Mouse (Mus musculus) hindbrain, embryonic 14.5 days (tissue): ENCODE measurements around the gene Zfp771. TPM values are rescaled to one million over a fixed set of nuclear protein-coding genes. Genes with fewer than 3 reads are reported as not detected.

Source experiments
- ATAC-seq: fragments of 200-750 bp; cut with Nextera tagmentation; 2 replicates; pipeline ENCODE4 v1.8.0; 2017; ENCODE audit warnings: moderate number of reproducible peaks, mild to moderate bottlenecking, moderate TSS enrichment, moderate library complexity; ENCODE audit not compliant: low FRiP score
- DNase-seq: peaks from one replicate; pipeline ENCODE4 v3.0.0-alpha.2; 2015; ENCODE audit warnings: low spot score
- H3K27ac ChIP-seq: fragments of 300-500 bp; sonication (generic); 2 replicates; pipeline ENCODE4 v1.5.1; 2014; ENCODE audit warnings: mild to moderate bottlenecking, moderate library complexity
- H3K27me3 ChIP-seq: fragments of 300-500 bp; sonication (generic); 2 replicates; pipeline ENCODE4 v1.6.1; 2014; ENCODE audit warnings: mild to moderate bottlenecking, low read length, mixed read lengths; ENCODE audit not compliant: control insufficient read depth, insufficient read depth
- H3K36me3 ChIP-seq: fragments of 300-500 bp; sonication (generic); replicated peaks from 2 replicates; pipeline ENCODE4 v1.6.1; 2014; ENCODE audit not compliant: control insufficient read depth, insufficient read depth
- H3K4me1 ChIP-seq: fragments of 300-500 bp; sonication (generic); replicated peaks from 2 replicates; pipeline ENCODE4 v1.6.1; 2014; ENCODE audit warnings: antibody characterized with exemption, low read length, mixed read lengths; ENCODE audit not compliant: control insufficient read depth, insufficient read depth
- H3K4me2 ChIP-seq: fragments of 300-500 bp; sonication (generic); replicated peaks from 2 replicates; pipeline ENCODE4 v1.6.1; 2014; ENCODE audit warnings: mild to moderate bottlenecking, moderate library complexity
- H3K4me3 ChIP-seq: fragments of 300-500 bp; sonication (generic); replicated peaks from 2 replicates; pipeline ENCODE4 v1.5.1; 2014; ENCODE audit warnings: mild to moderate bottlenecking, low read length
- H3K9ac ChIP-seq: fragments of 300-500 bp; sonication (generic); 2 replicates; pipeline ENCODE4 v1.6.1; 2014
- H3K9me3 ChIP-seq: fragments of 300-500 bp; sonication (generic); 2 replicates; pipeline ENCODE4 v1.6.1; 2016; ENCODE audit warnings: low read length; ENCODE audit not compliant: control insufficient read depth
- WGBS: fragments of 180-500 bp; shearing (Covaris S2); extraction: QIAGEN DNeasy Blood & Tissue Kit; methylation state at CpG from one replicate; pipeline ENCODE4 v1.1.7; 2014; 5-methylcytosine and 5-hydroxymethylcytosine counted together
- polyA plus RNA-seq: library from polyadenylated mRNA; unstranded; fragments of >200 nt; fragmentation: Nextera tagmentation; extraction: Ambion mirVana; gene quantifications from 2 replicates; pipeline ENCODE4 v1.2.1, GENCODE M21; 2014

Zfp771 gene
- polyA plus RNA-seq, 1 experiment from 2014 or later = 63.4 TPM

- H3K9ac ChIP-seq = no peak overlapping the region; the same call in 1 of the 2 replicates
- peak overlapping the region; percentile 62 for H3K4me2 ChIP-seq
- peak overlapping the region; percentile 80 for H3K27ac ChIP-seq
- H3K4me3 ChIP-seq = peak overlapping the region; percentile 97; the same call in 1 of the 2 replicates
- no peaks in the 10 kb centered on the region for H3K36me3 ChIP-seq
- 78% methylated on average over 5 of the region's 5 CpGs for WGBS
- ATAC-seq (no peak), DNase-seq (no peak)
- H3K27me3 ChIP-seq = peaks cover 9% of the 10 kb centered on the region; the same call in 1 of the 2 replicates
- peaks cover 22% of the 10 kb centered on the region for H3K4me1 ChIP-seq
- no peaks in the 10 kb centered on the region for H3K9me3 ChIP-seq
These were observed 34.2 kb upstream of the Zfp771 start for GRCm38 (mm10) chr7:127209851-127210250.

GRCm38 (mm10) chr7:127210266-127210665 is 33.8 kb upstream of the Zfp771 start:
- peaks cover 22% of the 10 kb centered on the region for H3K4me1 ChIP-seq
- H3K4me2 ChIP-seq = no peak overlapping the region
- no peaks in the 10 kb centered on the region for H3K36me3 ChIP-seq
- ATAC-seq = no peak
- WGBS = 90% methylated on average over 4 of the region's 4 CpGs
- no peak overlapping the region for H3K4me3 ChIP-seq
- peaks cover 9% of the 10 kb centered on the region; the same call in 1 of the 2 replicates for H3K27me3 ChIP-seq
- no peak for DNase-seq
- no peaks in the 10 kb centered on the region for H3K9me3 ChIP-seq
- no peak overlapping the region for H3K27ac ChIP-seq
- H3K9ac ChIP-seq = no peak overlapping the region

DNA sequence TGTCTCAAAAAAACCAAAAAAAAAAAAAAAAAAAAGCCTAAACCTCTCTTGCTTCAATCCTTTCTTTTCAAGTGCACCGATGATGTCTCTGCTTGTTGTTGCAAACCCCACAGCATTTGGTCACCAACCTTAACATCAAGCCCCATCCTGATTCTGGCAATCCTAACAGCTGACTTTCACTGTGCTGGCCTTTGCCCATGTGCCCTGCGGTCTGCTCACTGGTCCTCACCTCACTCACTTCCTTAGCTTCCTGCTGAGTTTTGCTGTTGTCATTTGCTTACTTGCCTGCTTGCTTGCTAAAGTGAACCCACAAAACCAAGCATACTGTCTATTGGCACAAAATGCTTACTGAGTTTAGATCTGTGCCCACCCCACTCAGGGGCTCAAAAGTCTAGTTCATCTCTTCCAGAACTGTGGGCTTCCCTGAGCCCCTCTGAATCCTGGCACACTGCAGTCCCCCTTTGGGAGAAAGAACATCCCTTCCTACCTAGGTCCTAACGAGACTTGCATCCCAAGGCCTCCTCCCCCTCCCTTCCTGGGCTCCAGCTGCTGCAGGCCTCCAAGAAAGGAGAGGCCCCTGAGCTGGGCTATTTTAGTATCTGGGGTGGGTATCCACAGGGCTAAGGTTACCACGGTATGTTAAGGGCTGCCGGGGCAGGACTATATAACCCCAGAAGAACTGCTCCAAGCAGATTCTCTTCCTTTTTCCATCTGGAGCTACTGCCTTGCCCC is 32.9 kb upstream of the Zfp771 start:
- ATAC-seq = no peak
- Histone ChIP-seq H3K4me2 (no peak overlapping the region), H3K36me3 (no peaks in the 10 kb centered on the region), H3K9me3 (no peaks in the 10 kb centered on the region), H3K4me1 (peaks cover 18% of the 10 kb centered on the region), H3K4me3 (no peak overlapping the region), H3K9ac (no peak overlapping the region), H3K27ac (no peak overlapping the region), H3K27me3 (peaks cover 9% of the 10 kb centered on the region; the same call in 1 of the 2 replicates)
- no peak for DNase-seq
- 70% methylated on average over 5 of the region's 5 CpGs for WGBS

- no peak for DNase-seq
- WGBS = 91% methylated on average over 12 of the region's 12 CpGs
These were observed 31.4 kb upstream of the Zfp771 start for GRCm38 (mm10) chr7:127212432-127213250.

GRCm38 (mm10) chr7:127213485-127213884 is 30.6 kb upstream of the Zfp771 start:
- DNase-seq (no peak), ATAC-seq (no peak)
- H3K4me2 ChIP-seq = no peak overlapping the region
- no peak overlapping the region for H3K4me3 ChIP-seq
- no peak overlapping the region for H3K27ac ChIP-seq
- no peaks in the 10 kb centered on the region for H3K36me3 ChIP-seq
- H3K4me1 ChIP-seq = peaks cover 7% of the 10 kb centered on the region; the same call in 1 of the 2 replicates
- 45% methylated on average over 7 of the region's 7 CpGs for WGBS
- no peak overlapping the region for H3K9ac ChIP-seq
- H3K9me3 ChIP-seq = no peaks in the 10 kb centered on the region
- H3K27me3 ChIP-seq = peaks cover 9% of the 10 kb centered on the region; the same call in 1 of the 2 replicates

More at GRCm38 (mm10) chr7:127212432-127213250, 31.4 kb upstream of the Zfp771 start:
- Histone ChIP-seq H3K4me2 (no peak overlapping the region), H3K4me1 (peaks cover 7% of the 10 kb centered on the region; the same call in 1 of the 2 replicates), H3K27me3 (peaks cover 9% of the 10 kb centered on the region; the same call in 1 of the 2 replicates), H3K9ac (no peak overlapping the region), H3K27ac (no peak overlapping the region), H3K4me3 (no peak overlapping the region), H3K9me3 (no peaks in the 10 kb centered on the region), H3K36me3 (no peaks in the 10 kb centered on the region)
- ATAC-seq = no peak

DNA sequence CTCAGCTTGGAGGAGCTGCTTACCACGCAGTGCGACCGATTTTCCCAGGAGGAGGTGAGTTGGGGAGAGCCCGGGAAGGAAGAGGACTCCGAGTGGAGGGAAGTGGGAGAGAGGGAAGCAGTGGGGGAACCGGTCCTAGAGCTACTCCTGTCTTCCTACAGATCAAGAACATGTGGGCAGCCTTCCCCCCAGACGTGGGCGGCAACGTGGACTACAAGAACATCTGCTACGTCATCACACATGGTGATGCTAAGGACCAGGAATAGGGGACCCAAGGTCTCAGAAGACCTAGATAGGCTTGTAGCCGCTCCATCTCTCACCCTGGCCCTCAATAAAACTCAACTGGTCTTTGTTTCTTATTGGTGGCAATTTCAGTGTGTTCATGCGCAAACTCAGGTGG is 30.1 kb upstream of the Zfp771 start:
- 0 out of 2 replicates have a peak overlapping the region, but pooled peaks have one; percentile 44 for H3K4me2 ChIP-seq
- 56% methylated on average over 12 of the region's 12 CpGs for WGBS
- peaks cover 9% of the 10 kb centered on the region; the same call in 1 of the 2 replicates for H3K27me3 ChIP-seq

DNA sequence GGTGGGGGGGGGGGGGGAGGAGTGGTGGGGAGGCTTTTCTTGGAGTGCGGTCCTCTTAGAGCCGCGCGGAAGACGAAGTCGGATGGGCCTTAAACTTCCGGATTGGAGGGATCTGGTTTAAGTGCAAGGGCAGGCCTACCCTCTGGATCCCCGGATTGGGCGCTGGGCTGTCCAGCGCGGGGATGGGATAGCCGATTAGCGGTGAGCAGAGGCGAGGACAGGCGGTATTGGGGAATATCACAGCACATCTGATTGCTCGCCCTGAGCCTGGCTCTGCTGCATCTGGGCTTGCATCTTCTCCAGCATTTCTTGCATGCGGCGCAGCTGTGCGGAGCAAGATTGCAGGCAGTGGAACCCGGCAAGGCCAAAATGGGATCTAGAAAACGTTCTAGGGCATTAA is 29.6 kb upstream of the Zfp771 start:
- no peak overlapping the region for H3K27ac ChIP-seq
- H3K4me2 ChIP-seq = peak overlapping the region; percentile 44
- no peak for ATAC-seq
- WGBS = 37% methylated on average over 21 of the region's 21 CpGs
- peak overlapping the region; percentile 17; the same call in 1 of the 2 replicates for H3K9ac ChIP-seq
- H3K36me3 ChIP-seq = no peaks in the 10 kb centered on the region
- no peaks in the 10 kb centered on the region for H3K9me3 ChIP-seq
- H3K4me3 ChIP-seq = no peak overlapping the region
- no peak for DNase-seq
- H3K4me1 ChIP-seq = peaks cover 4% of the 10 kb centered on the region; the same call in 1 of the 2 replicates
- peaks cover 9% of the 10 kb centered on the region; the same call in 1 of the 2 replicates for H3K27me3 ChIP-seq

More for the DNA sequence above, 30.1 kb upstream of the Zfp771 start:
- no peak for ATAC-seq
- Histone ChIP-seq H3K4me3 (no peak overlapping the region), H3K27ac (no peak overlapping the region), H3K4me1 (peaks cover 7% of the 10 kb centered on the region; the same call in 1 of the 2 replicates), H3K9ac (no peak overlapping the region), H3K36me3 (no peaks in the 10 kb centered on the region), H3K9me3 (no peaks in the 10 kb centered on the region)
- DNase-seq = no peak

GRCm38 (mm10) chr7:127214981-127215871 is 28.8 kb upstream of the Zfp771 start:
- H3K27ac ChIP-seq = no peak overlapping the region
- H3K4me3 ChIP-seq = peak overlapping the region; percentile 15; the same call in 1 of the 2 replicates
- H3K4me2 ChIP-seq = peak overlapping the region; percentile 44
- H3K9ac ChIP-seq = peak overlapping the region; percentile 17
- 26% methylated on average over 33 of the region's 33 CpGs for WGBS
- peaks cover 9% of the 10 kb centered on the region; the same call in 1 of the 2 replicates for H3K27me3 ChIP-seq
- DNase-seq (peak; percentile 80), ATAC-seq (no peak)
- no peaks in the 10 kb centered on the region for H3K36me3 ChIP-seq
- H3K9me3 ChIP-seq = no peaks in the 10 kb centered on the region
- H3K4me1 ChIP-seq = no peaks in the 10 kb centered on the region
